22 mouse cellular contexts compared by ENCODE assay signal in the genomic region with DNA sequence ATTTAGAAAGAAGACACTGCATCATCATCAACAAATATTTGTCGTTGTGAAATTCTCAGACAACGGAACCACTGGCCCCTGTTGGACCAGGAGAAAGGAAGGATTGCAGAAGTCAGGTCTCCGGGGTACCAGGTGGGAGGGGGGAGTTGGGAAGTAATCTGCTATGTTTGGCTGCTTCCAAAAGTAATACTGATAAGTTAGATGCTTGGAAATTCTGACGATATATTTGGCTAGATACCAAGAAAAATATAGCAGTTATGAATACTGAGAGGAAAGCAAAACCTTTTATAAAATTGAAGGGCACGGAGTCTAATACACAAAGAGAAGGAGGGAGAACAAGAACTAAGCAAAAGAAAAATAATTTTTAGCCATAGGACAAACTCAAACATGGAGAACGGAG. TPM values are rescaled to one million over a fixed set of nuclear protein-coding genes. Genes with fewer than 3 reads are reported as not detected.
DNase-seq lines count a peak whose midpoint lies in the region; ATAC-seq and TF ChIP-seq lines count a peak whose summit lies in the region.
"Had no signal": no experiment of that assay in that cellular context is flagged by ENCODE, and none has a peak within 500 bp of the region (broad histone marks: within the 10 kb centered on the region; RNA-seq: fewer than 3 reads in every experiment).

No protein-coding gene starts in this region.

- no peak for TF ChIP-seq POLR2A in heart, adult 2 months (IDR thresholded peaks at IDR 0.05; ENCODE audit: insufficient read depth, low read depth, low read length)
- TF ChIP-seq POLR2A in limb, embryonic 14.5 days (IDR thresholded peaks at IDR 0.05; ENCODE audit: borderline replicate concordance, extremely low read depth, insufficient read depth, insufficient read length), result no peak

- H3K27me3 ChIP-seq in heart, adult 2 months (ENCODE audit: control insufficient read depth, insufficient read depth, low read length), result no peaks in the 10 kb centered on the region
- no peaks in the 10 kb centered on the region for H3K27me3 ChIP-seq in limb, embryonic 14.5 days (ENCODE audit: control insufficient read depth, insufficient read depth, low read length)
- H3K27me3 ChIP-seq in limb, embryonic 10.5 days (ENCODE audit: low read depth, poor library complexity, severe bottlenecking), result no peaks in the 10 kb centered on the region
- H3K27me3 ChIP-seq in lung, embryonic 15.5 days, result no peaks in the 10 kb centered on the region
- H3K27me3 ChIP-seq in hindbrain, postnatal 0 days (ENCODE audit: insufficient read depth, low read length), result no peaks in the 10 kb centered on the region
- H3K27me3 ChIP-seq: embryonic facial prominence, embryonic 13.5 days; forebrain, embryonic 13.5 days; forebrain, embryonic 15.5 days; Patski had no signal

- H3K79me2 ChIP-seq in heart, adult 2 months (replicated peaks; ENCODE audit: control insufficient read depth, insufficient read depth, low read length), result no peaks in the 10 kb centered on the region

- H3K4me3 ChIP-seq in heart, adult 2 months, result no peak overlapping the region
- no peak overlapping the region for H3K4me3 ChIP-seq in limb, embryonic 14.5 days (replicated peaks; ENCODE audit: low read length)
- no peak overlapping the region for H3K4me3 ChIP-seq in limb, embryonic 10.5 days
- no peak overlapping the region for H3K4me3 ChIP-seq in lung, embryonic 15.5 days
- no peak overlapping the region for H3K4me3 ChIP-seq in hindbrain, postnatal 0 days (ENCODE audit: low read length)
- H3K4me3 ChIP-seq: embryonic facial prominence, embryonic 13.5 days; forebrain, embryonic 13.5 days; forebrain, embryonic 15.5 days had no signal

- intact Hi-C loops in heart, adult 2 months (cut with DNase I), result no loop called here

- no peak overlapping the region for H3K4me2 ChIP-seq in limb, embryonic 14.5 days (replicated peaks; ENCODE audit: low read depth, low read length, severe bottlenecking)
- no peak overlapping the region for H3K4me2 ChIP-seq in lung, embryonic 15.5 days
- no peak overlapping the region for H3K4me2 ChIP-seq in hindbrain, postnatal 0 days (ENCODE audit: low read depth, low read length)
- H3K4me2 ChIP-seq: embryonic facial prominence, embryonic 13.5 days; forebrain, embryonic 13.5 days; forebrain, embryonic 15.5 days had no signal

- no peak for ATAC-seq in limb, embryonic 14.5 days (ENCODE audit: low FRiP score, low read depth)
- ATAC-seq in lung, embryonic 15.5 days (ENCODE audit: borderline replicate concordance, extremely low read depth, low FRiP score, low TSS enrichment), result 0 out of 2 replicates have a peak, but pooled peaks have one; percentile 31
- ATAC-seq in hindbrain, postnatal 0 days, result no peak
- ATAC-seq: activated CD4-positive, CD25-positive, alpha-beta regulatory T cell, adult 4 months; forebrain, embryonic 13.5 days; forebrain, embryonic 15.5 days; forebrain, postnatal 0 days; Patski had no signal

- no peaks in the 10 kb centered on the region for H3K36me3 ChIP-seq in heart, adult 2 months (ENCODE audit: control insufficient read depth, insufficient read depth, low read length)
- H3K36me3 ChIP-seq in limb, embryonic 14.5 days (ENCODE audit: control insufficient read depth, insufficient read depth, low read length), result no peaks in the 10 kb centered on the region
- no peaks in the 10 kb centered on the region for H3K36me3 ChIP-seq in limb, embryonic 10.5 days
- H3K36me3 ChIP-seq in lung, embryonic 15.5 days, result no peaks in the 10 kb centered on the region
- H3K36me3 ChIP-seq in hindbrain, postnatal 0 days (ENCODE audit: insufficient read depth, low read length), result no peaks in the 10 kb centered on the region
- H3K36me3 ChIP-seq: embryonic facial prominence, embryonic 13.5 days; forebrain, embryonic 15.5 days had no signal

- H3K9ac ChIP-seq in heart, adult 2 months (ENCODE audit: low read depth, low read length), result no peak overlapping the region
- H3K9ac ChIP-seq in limb, embryonic 14.5 days (ENCODE audit: low read depth, low read length, severe bottlenecking), result no peak overlapping the region
- H3K9ac ChIP-seq in lung, embryonic 15.5 days, result no peak overlapping the region
- no peak overlapping the region for H3K9ac ChIP-seq in hindbrain, postnatal 0 days (replicated peaks; ENCODE audit: low read length)
- H3K9ac ChIP-seq: embryonic facial prominence, embryonic 13.5 days; forebrain, embryonic 13.5 days; forebrain, embryonic 15.5 days; forebrain, postnatal 0 days had no signal

- no peak for TF ChIP-seq CTCF in heart, adult 2 months (IDR thresholded peaks at IDR 0.05)
- TF ChIP-seq CTCF in hindbrain, postnatal 0 days (IDR thresholded peaks at IDR 0.05; ENCODE audit: low read depth), result no peak

- no peaks in the 10 kb centered on the region for H3K4me1 ChIP-seq in heart, adult 2 months (ENCODE audit: control insufficient read depth, insufficient read depth, low read length)
- H3K4me1 ChIP-seq in limb, embryonic 14.5 days (ENCODE audit: control insufficient read depth, insufficient read depth, low read length), result no peaks in the 10 kb centered on the region; the same call in 1 of the 2 replicates
- H3K4me1 ChIP-seq in limb, embryonic 10.5 days, result no peaks in the 10 kb centered on the region
- no peaks in the 10 kb centered on the region for H3K4me1 ChIP-seq in lung, embryonic 15.5 days
- no peaks in the 10 kb centered on the region for H3K4me1 ChIP-seq in hindbrain, postnatal 0 days (ENCODE audit: insufficient read depth, low read length)
- H3K4me1 ChIP-seq: embryonic facial prominence, embryonic 13.5 days; forebrain, embryonic 13.5 days; forebrain, embryonic 15.5 days had no signal

- WGBS in heart, adult 2 months, result 39% methylated on average over 6 of the region's 6 CpGs
- 74% methylated on average over 6 of the region's 6 CpGs for WGBS in limb, embryonic 14.5 days
- 93% methylated on average over 6 of the region's 6 CpGs for WGBS in limb, embryonic 10.5 days
- WGBS in lung, embryonic 15.5 days, result 52% methylated on average over 6 of the region's 6 CpGs
- WGBS in hindbrain, postnatal 0 days, result 81% methylated on average over 6 of the region's 6 CpGs

- peak; percentile 76 for DNase-seq in heart, adult 11 months
- no peak for DNase-seq in heart, adult 2 months
- peak; percentile 68 for DNase-seq in limb, embryonic 14.5 days (ENCODE audit: low spot score)
- no peak for DNase-seq in limb, embryonic 10.5 days (ENCODE audit: low spot score)
- no peak for DNase-seq in lung, postnatal 10 days
- no peak for DNase-seq in hindbrain, postnatal 0 days (ENCODE audit: low spot score)
- DNase-seq: adrenal gland, adult 8-10 months; adrenal gland, postnatal 14 days; adrenal gland, postnatal 36 days; cerebellum, adult 11-12 months; cerebellum, adult 2 months; cerebellum, adult 9-10 months; cerebellum, postnatal 10 days; cerebellum, postnatal 25 days; forebrain, postnatal 0 days had no signal

- H3K9me3 ChIP-seq in limb, embryonic 14.5 days (ENCODE audit: control insufficient read depth, low read length), result no peaks in the 10 kb centered on the region
- H3K9me3 ChIP-seq in limb, embryonic 10.5 days (replicated peaks), result no peaks in the 10 kb centered on the region
- H3K9me3 ChIP-seq in lung, embryonic 15.5 days, result no peaks in the 10 kb centered on the region
- H3K9me3 ChIP-seq in hindbrain, postnatal 0 days (ENCODE audit: low read length), result no peaks in the 10 kb centered on the region
- H3K9me3 ChIP-seq: embryonic facial prominence, embryonic 13.5 days; forebrain, embryonic 13.5 days; forebrain, embryonic 15.5 days had no signal

- TF ChIP-seq EP300 in heart, adult 2 months (IDR thresholded peaks at IDR 0.05; ENCODE audit: insufficient read depth, low read depth, low read length), result no peak

- H3K27ac ChIP-seq in heart, adult 2 months, result no peak overlapping the region
- H3K27ac ChIP-seq in limb, embryonic 14.5 days (replicated peaks; ENCODE audit: low read depth, low read length), result no peak overlapping the region
- H3K27ac ChIP-seq in limb, embryonic 10.5 days, result no peak overlapping the region
- H3K27ac ChIP-seq in lung, embryonic 15.5 days, result no peak overlapping the region
- H3K27ac ChIP-seq in hindbrain, postnatal 0 days, result no peak overlapping the region
- H3K27ac ChIP-seq: embryonic facial prominence, embryonic 13.5 days; forebrain, embryonic 13.5 days; forebrain, embryonic 15.5 days had no signal

RNA-seq across cellular contexts. Expression of a gene that starts 27.6 kb away (rescaled TPM):
- 10 to 100 TPM; 10.0 to 24.4 TPM for total RNA-seq in heart, adult 2 months (2021)
- 6.3 and 6.7 TPM in 2 replicates for polyA plus RNA-seq in heart, adult 2 months (2012; rRNA removed)
- polyA plus RNA-seq in limb, embryonic 14.5 days (2012; rRNA removed), result 86.2 and 103 TPM in 2 replicates
- polyA plus RNA-seq in limb, embryonic 14.5 days (2014; fragmentation: Nextera tagmentation; extraction: Ambion mirVana), result 99.4 and 108 TPM in 2 replicates
- 13.2 and 22.8 TPM in 2 replicates for polyA plus RNA-seq in limb, embryonic 10.5 days (2016; fragmentation: Nextera tagmentation; extraction: Ambion mirVana)
- polyA plus RNA-seq in lung, embryonic 15.5 days (2015; fragmentation: Nextera tagmentation; extraction: Ambion mirVana), result 184 and 185 TPM in 2 replicates
- 12.5 and 13.6 TPM in 2 replicates for total RNA-seq in hindbrain, postnatal 0 days (2014; rRNA removed)
- polyA plus RNA-seq in hindbrain, postnatal 0 days (2015; fragmentation: Nextera tagmentation; extraction: Ambion mirVana), result 3.3 and 3.7 TPM in 2 replicates
- total RNA-seq: MEL had no signal
- polyA plus RNA-seq: activated CD4-positive, CD25-positive, alpha-beta regulatory T cell, adult 4 months had no signal

Comparison
In these comparisons a context has a peak if more than half of its experiments do, and no peak if none do; other contexts are left out.
1. DNase-seq: peak in heart, adult 11 months (single experiment) and limb, embryonic 14.5 days (single experiment); none in heart, adult 2 months (0 of 2), limb, embryonic 10.5 days (single experiment), lung, postnatal 10 days (single experiment) and hindbrain, postnatal 0 days (single experiment).